Mouse (Mus musculus) kidney, postnatal 14 days (tissue): ENCODE results near the gene Nbeal1.

Experiments used
- DNase-seq: peaks from one replicate; pipeline ENCODE4 v3.0.0; 2022; ENCODE audit warnings: mixed read lengths

The Nbeal1 gene

GRCm38 (mm10) chr1:60344670-60345069 is 164.3 kb downstream of the Nbeal1 start:
- no peak for DNase-seq

GRCm38 (mm10) chr1:60345712-60346111 is 165.3 kb downstream of the Nbeal1 start:
- peak; percentile 17 for DNase-seq

- no peak for DNase-seq
These were observed 172.4 kb downstream of the Nbeal1 start for GRCm38 (mm10) chr1:60352786-60353185.

- DNase-seq, result peak; percentile 14
These were observed 181.2 kb downstream of the Nbeal1 start for GRCm38 (mm10) chr1:60361626-60362025.

GRCm38 (mm10) chr1:60376556-60376955 is 196.2 kb downstream of the Nbeal1 start:
- DNase-seq, result no peak

- no peak for DNase-seq
These were observed 201.5 kb downstream of the Nbeal1 start for GRCm38 (mm10) chr1:60381910-60382309.
